Mouse (Mus musculus): ENCODE results near the gene Cwc22.

Gene Cwc22

DNA sequence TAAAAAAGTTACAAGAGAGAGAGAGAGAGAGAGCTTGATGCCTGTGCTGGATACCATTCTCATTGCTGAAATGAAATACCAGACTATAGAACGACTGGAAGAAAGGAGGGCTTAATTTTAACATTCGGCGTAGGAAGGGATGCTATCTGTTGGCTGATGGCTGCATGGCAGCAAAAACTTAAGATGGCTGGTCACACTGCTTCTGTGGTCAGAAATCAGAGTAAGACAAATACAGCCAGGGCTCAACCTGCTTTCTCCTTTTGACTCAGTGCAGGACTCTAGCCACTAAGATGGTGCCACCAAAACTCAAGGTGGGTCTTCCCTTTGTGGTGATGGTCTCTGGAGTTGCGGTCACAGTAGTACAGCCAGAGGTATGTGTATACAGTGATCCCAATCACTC lies 70.7 kb downstream of the Cwc22 start:
- DNase-seq (ENCODE audit: low read depth), result no peak

- peak; percentile 5 for DNase-seq (ENCODE audit: low read depth)
These were observed 71.5 kb downstream of the Cwc22 start for GRCm38 (mm10) chr2:77874678-77875077.

- no peak for DNase-seq (ENCODE audit: low read depth)
These were observed 72.4 kb downstream of the Cwc22 start for GRCm38 (mm10) chr2:77873806-77874205.

DNA sequence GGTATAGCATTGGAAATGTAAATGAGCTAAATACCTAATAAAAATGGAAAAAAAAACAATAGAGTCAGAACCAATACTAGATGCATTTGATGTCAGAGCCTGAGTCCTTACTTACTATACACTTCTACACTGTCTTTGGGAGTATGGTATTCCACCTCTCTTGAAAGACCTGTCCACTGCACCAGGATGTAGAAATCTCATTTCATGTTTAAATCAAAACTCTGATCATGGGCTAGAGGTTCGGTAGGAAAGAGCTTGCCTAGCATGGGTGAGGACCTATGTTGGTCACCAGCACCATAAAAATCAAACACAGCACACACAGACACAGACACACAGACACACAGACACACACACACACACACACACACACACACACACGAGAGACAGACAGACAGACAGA lies 73.5 kb downstream of the Cwc22 start:
- no peak for DNase-seq (ENCODE audit: low read depth)

DNA sequence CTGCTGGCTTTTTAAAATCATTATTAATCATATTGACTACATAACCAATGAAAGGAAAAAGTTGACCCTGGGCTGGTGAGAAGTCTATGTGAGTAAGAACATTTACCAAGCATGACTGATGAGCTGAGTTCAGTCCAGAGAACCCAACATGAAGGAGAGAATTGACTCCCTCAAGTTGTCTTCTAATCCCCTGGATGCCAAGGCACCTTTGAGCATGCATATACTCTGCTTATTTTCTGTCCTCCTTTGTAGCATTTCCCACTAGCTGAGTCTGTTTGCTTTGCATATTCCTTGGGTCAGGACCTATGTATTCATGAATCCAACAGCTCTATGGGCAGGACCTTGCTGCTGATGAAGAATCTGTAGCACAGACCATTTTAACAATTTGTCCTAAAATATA lies 75.0 kb downstream of the Cwc22 start:
- no peak for DNase-seq (ENCODE audit: low read depth)

DNA sequence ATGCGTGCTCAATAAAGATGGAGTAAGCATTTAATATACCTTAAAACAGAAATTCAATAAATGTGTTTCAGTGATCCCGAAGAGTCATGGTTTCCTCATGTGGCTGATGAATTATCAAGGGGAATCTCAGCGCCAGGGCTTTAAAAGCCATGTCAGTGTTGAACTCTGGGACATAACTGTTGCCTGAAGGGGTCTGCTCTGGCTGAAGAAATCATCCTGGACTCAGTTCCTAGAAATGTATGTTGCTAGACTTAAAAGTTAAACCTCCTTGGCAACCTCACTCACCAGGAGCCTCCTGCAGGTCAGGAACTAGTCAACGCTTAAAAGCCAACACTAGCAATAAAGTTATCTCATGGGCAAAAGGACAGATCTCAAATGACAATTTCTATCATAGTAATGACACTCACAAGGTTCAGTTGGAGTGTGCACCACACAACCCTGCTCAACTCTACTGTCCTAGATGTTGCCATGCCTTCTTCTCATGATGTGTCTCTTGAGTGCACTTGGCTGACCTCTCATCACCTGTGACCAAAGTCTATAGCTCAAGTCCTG lies 76.4 kb downstream of the Cwc22 start:
- DNase-seq (ENCODE audit: low read depth), result no peak

DNA sequence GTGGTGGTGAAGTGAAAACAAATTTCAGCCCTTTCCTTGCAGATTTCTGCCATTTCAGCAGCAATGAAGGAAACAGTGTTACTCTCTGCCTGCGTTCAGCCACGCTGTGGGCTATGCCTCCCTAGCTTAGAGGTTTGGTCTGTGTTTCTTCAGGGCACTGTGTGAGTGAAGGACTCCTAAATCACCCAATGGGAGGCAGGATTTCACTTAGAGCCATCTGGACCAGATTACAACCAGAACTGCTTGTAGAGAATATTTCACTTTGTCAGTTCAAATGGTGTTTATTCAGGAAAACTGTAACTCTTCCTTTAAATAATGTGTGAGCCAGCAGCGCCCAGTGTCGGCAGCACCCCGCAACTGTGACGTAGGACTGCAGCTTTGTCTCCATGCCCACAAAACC lies 82.2 kb downstream of the Cwc22 start:
- no peak for DNase-seq (ENCODE audit: low read depth)

GRCm38 (mm10) chr2:77863522-77863921 lies 82.7 kb downstream of the Cwc22 start:
- no peak for DNase-seq (ENCODE audit: low read depth)

DNA sequence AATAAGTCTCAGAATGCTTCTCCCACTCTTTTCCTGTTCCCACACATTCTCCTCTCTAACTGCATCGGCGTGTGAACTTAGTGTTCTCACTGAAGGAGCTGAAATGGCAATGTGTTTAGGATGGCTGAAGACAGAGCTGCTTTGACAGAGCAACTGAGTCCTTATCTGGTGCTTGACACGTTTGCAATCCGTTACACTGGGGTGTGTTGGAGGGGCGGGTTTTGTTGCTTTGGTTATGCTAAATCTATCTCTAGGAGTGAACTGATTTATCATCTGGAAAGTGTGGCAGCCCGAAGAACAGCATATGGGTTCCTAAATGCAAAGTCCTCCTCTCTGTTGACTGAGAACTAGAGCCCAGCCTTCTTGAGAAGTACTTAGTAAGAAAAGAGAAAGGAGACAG lies 104.7 kb downstream of the Cwc22 start:
- no peak for DNase-seq (ENCODE audit: low read depth)

- DNase-seq (ENCODE audit: low read depth), result no peak
These were observed 106.6 kb downstream of the Cwc22 start for GRCm38 (mm10) chr2:77839587-77839986.

DNA sequence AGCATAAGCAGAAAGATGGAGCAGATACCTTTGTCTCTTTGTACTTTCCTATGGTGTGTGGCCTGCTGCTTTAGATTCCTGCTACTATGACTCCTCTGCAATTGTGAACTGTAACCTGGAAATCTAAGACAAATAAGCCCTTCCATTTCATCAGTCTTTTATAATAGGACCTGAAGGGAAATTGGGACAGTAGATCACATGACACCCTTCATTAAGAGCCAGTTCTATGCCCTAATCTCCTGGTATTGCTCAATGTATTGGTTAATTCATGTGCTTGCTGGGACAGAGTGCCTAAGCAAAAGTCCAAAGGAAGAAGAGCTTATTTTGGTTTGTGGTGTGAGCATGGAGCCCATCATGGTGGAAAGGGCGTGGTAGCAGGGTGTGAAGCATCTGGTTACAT lies 107.5 kb downstream of the Cwc22 start:
- DNase-seq (ENCODE audit: low read depth), result no peak

- no peak for DNase-seq (ENCODE audit: low read depth)
These were observed 110.4 kb downstream of the Cwc22 start for GRCm38 (mm10) chr2:77835781-77836180.

Data from 416B (cell line).